Mouse (Mus musculus) heart, embryonic 13.5 days (tissue): ENCODE measurements at regions not wholly inside any gene's neighbourhood (a gene's known extent, or its start where the extent isn't known, plus 50 kb on each side); places are given as distances from the start of the nearest gene placed in this dataset.

Experiments used
- ATAC-seq: fragments of 200-750 bp; cut with Nextera tagmentation; 2 replicates; pipeline ENCODE4 v1.8.0; 2017; ENCODE audit warnings: moderate TSS enrichment; ENCODE audit not compliant: insufficient number of reproducible peaks, low FRiP score, low TSS enrichment; ENCODE audit errors: extremely low read depth
- H3K27ac ChIP-seq: fragments of 300-500 bp; sonication (generic); replicated peaks from 2 replicates; pipeline ENCODE4 v1.5.1; 2015; ENCODE audit warnings: moderate library complexity, mild to moderate bottlenecking, inconsistent platforms
- H3K27me3 ChIP-seq: fragments of 300-500 bp; sonication (generic); replicated peaks from 2 replicates; pipeline ENCODE4 v1.6.1; 2015; ENCODE audit warnings: mild to moderate bottlenecking, inconsistent platforms
- H3K36me3 ChIP-seq: fragments of 300-500 bp; sonication (generic); 2 replicates; pipeline ENCODE4 v1.6.1; 2015; ENCODE audit warnings: mild to moderate bottlenecking, inconsistent platforms
- H3K4me1 ChIP-seq: fragments of 300-500 bp; sonication (generic); 2 replicates; pipeline ENCODE4 v1.6.1; 2015; ENCODE audit warnings: inconsistent platforms
- H3K4me2 ChIP-seq: fragments of 300-500 bp; sonication (generic); 2 replicates; pipeline ENCODE4 v1.6.1; 2015; ENCODE audit warnings: inconsistent platforms, mild to moderate bottlenecking, moderate library complexity
- H3K4me3 ChIP-seq: fragments of 300-500 bp; sonication (generic); 2 replicates; pipeline ENCODE4 v1.5.1; 2015; ENCODE audit warnings: moderate library complexity, mild to moderate bottlenecking, inconsistent platforms
- H3K9ac ChIP-seq: fragments of 300-500 bp; sonication (generic); 2 replicates; pipeline ENCODE4 v1.6.1; 2015; ENCODE audit warnings: inconsistent platforms, mild to moderate bottlenecking, moderate library complexity
- H3K9me3 ChIP-seq: fragments of 300-500 bp; sonication (generic); 2 replicates; pipeline ENCODE4 v1.6.1; 2016; ENCODE audit warnings: inconsistent platforms
- WGBS: fragments of 180-500 bp; shearing (Covaris S2); methylation state at CpG from one replicate; pipeline ENCODE4 v1.1.7; 2015; ENCODE audit warnings: mixed read lengths; 5-methylcytosine and 5-hydroxymethylcytosine counted together

GRCm38 (mm10) chr7:94046029-94046428, 966.4 kb downstream of the Fam181b start:
- ATAC-seq: no peak
- Histone ChIP-seq H3K4me3 (no peak overlapping the region), H3K9me3 (no peaks in the 10 kb centered on the region), H3K4me1 (no peaks in the 10 kb centered on the region), H3K27ac (no peak overlapping the region), H3K36me3 (no peaks in the 10 kb centered on the region), H3K4me2 (no peak overlapping the region), H3K27me3 (no peaks in the 10 kb centered on the region), H3K9ac (no peak overlapping the region)
- 30% methylated on average over 1 of the region's 1 CpGs for WGBS

- no peaks in the 10 kb centered on the region for H3K4me1 ChIP-seq
- H3K9me3 ChIP-seq: no peaks in the 10 kb centered on the region
- H3K4me2 ChIP-seq: no peak overlapping the region
- no peaks in the 10 kb centered on the region for H3K27me3 ChIP-seq
- no peak overlapping the region for H3K27ac ChIP-seq
- 61% methylated on average over 3 of the region's 3 CpGs for whole genome bisulfite sequencing
- no peaks in the 10 kb centered on the region for H3K36me3 ChIP-seq
- no peak overlapping the region for H3K9ac ChIP-seq
- H3K4me3 ChIP-seq: no peak overlapping the region
- no peak for ATAC-seq
These were observed 982.3 kb downstream of the Fam181b start for GRCm38 (mm10) chr7:94061814-94062545.
